Mouse (Mus musculus) mature B cell (primary cell): ENCODE measurements around the gene Vangl2.
"Not testable (repeated sequence)": the region's sequence is repeated elsewhere in the genome, so short reads cannot be mapped to it uniquely, and the experiment has no call there.

Experiments
- in situ Hi-C: fragments of 300-500 bp; cut with MboI; formaldehyde crosslinking; loops from 2 replicates; pipeline ENCODE4 v1.14.3; 2019

The Vangl2 gene

GRCm38 (mm10) chr1:172001665-172002064, 26.6 kb downstream of the Vangl2 start:
- in situ Hi-C loops = no loop called here

GRCm38 (mm10) chr1:172000641-172001040, 27.6 kb downstream of the Vangl2 start:
- in situ Hi-C loops = no loop called here

- in situ Hi-C loops = no loop called here
Measured at GRCm38 (mm10) chr1:171998820-171999597, 29.2 kb downstream of the Vangl2 start.

- in situ Hi-C loops = no loop called here
Measured at GRCm38 (mm10) chr1:171996701-171997100, 31.5 kb downstream of the Vangl2 start.

- in situ Hi-C loops = loop anchor here (5.0 kb wide), 1 partner anchor 178 kb away; no protein-coding TSS in a partner anchor
Measured at GRCm38 (mm10) chr1:171994918-171995715, 33.1 kb downstream of the Vangl2 start.

GRCm38 (mm10) chr1:171994501-171994900, 33.7 kb downstream of the Vangl2 start:
- in situ Hi-C loops = loop anchor here (5.0 kb wide), 1 partner anchor 177 kb away; no protein-coding TSS in a partner anchor

- in situ Hi-C loops = loop anchor here (5.0 kb wide), 1 partner anchor 176 kb away; no protein-coding TSS in a partner anchor
Measured at GRCm38 (mm10) chr1:171992901-171993530, 35.2 kb downstream of the Vangl2 start.

GRCm38 (mm10) chr1:171991883-171992282, 36.4 kb downstream of the Vangl2 start:
- in situ Hi-C loops = loop anchor here (5.0 kb wide), 1 partner anchor 175 kb away; no protein-coding TSS in a partner anchor

GRCm38 (mm10) chr1:171984121-171984520, 44.1 kb downstream of the Vangl2 start:
- in situ Hi-C loops = no loop called here

GRCm38 (mm10) chr1:171983372-171984001, 44.8 kb downstream of the Vangl2 start:
- in situ Hi-C loops = no loop called here

- in situ Hi-C loops = no loop called here
Measured at GRCm38 (mm10) chr1:171982740-171983139, 45.5 kb downstream of the Vangl2 start.

GRCm38 (mm10) chr1:171982170-171982569, 46.1 kb downstream of the Vangl2 start:
- in situ Hi-C loops = no loop called here

- in situ Hi-C loops = no loop called here
Measured at GRCm38 (mm10) chr1:171979969-171980730, 48.1 kb downstream of the Vangl2 start.

- in situ Hi-C loops = no loop called here
Measured at GRCm38 (mm10) chr1:171977891-171978290, 50.4 kb downstream of the Vangl2 start.

- in situ Hi-C loops = no loop called here
Measured at GRCm38 (mm10) chr1:171976826-171977539, 51.3 kb downstream of the Vangl2 start.

GRCm38 (mm10) chr1:171975831-171976230, 52.4 kb downstream of the Vangl2 start:
- in situ Hi-C loops = no loop called here

- in situ Hi-C loops = no loop called here
Measured at GRCm38 (mm10) chr1:171975377-171975776, 52.9 kb downstream of the Vangl2 start.

- in situ Hi-C loops = not testable (repeated sequence)
Measured at GRCm38 (mm10) chr1:171974361-171974760, 53.9 kb downstream of the Vangl2 start.

GRCm38 (mm10) chr1:171970854-171971586, 57.2 kb downstream of the Vangl2 start:
- in situ Hi-C loops = no loop called here

- in situ Hi-C loops = no loop called here
Measured at GRCm38 (mm10) chr1:171969221-171969620, 59.0 kb downstream of the Vangl2 start.
